Mouse (Mus musculus) G1E-ER4 (cell line): ENCODE data around the gene Zbtb41. TPM values are rescaled to one million over a fixed set of nuclear protein-coding genes. Genes with fewer than 3 reads are reported as not detected.

Experiments used
- GATA1 ChIP-seq: IDR thresholded peaks from one replicate; pipeline ENCODE4 v1.8.0; 2012; ENCODE audit warnings: low read length, inconsistent platforms
- polyA plus RNA-seq: library from polyadenylated mRNA; stranded (reverse); fragments of >175 nt; gene quantifications from 2 replicates; pipeline ENCODE4 v1.2.3, GENCODE M21; 2012

Zbtb41 gene
- polyA plus RNA-seq, 1 experiment, result 0.55 TPM

GRCm38 (mm10) chr1:139454340-139455225 lies 32.5 kb downstream of the Zbtb41 start, which contains the start of gene Aspm:
Gene Aspm (plus strand): TSS chr1:139454772.
- no peak for TF ChIP-seq GATA1

- TF ChIP-seq GATA1, result no peak
Observed at GRCm38 (mm10) chr1:139455226-139455869, 33.3 kb downstream of the Zbtb41 start.

GRCm38 (mm10) chr1:139460807-139461206 lies 38.7 kb downstream of the Zbtb41 start:
- TF ChIP-seq GATA1, result no peak

- no peak for TF ChIP-seq GATA1
Observed at GRCm38 (mm10) chr1:139465936-139466335, 43.8 kb downstream of the Zbtb41 start.

- TF ChIP-seq GATA1, result no peak
Observed at GRCm38 (mm10) chr1:139478898-139479297, 56.8 kb downstream of the Zbtb41 start.

GRCm38 (mm10) chr1:139480246-139480645 lies 58.2 kb downstream of the Zbtb41 start:
- no peak for TF ChIP-seq GATA1

- no peak for TF ChIP-seq GATA1
Observed at GRCm38 (mm10) chr1:139481146-139481545, 59.1 kb downstream of the Zbtb41 start.

- TF ChIP-seq GATA1, result no peak
Observed at GRCm38 (mm10) chr1:139494630-139495029, 72.5 kb downstream of the Zbtb41 start.

- TF ChIP-seq GATA1, result no peak
Observed at GRCm38 (mm10) chr1:139495408-139495807, 73.3 kb downstream of the Zbtb41 start.

- no peak for TF ChIP-seq GATA1
Observed at GRCm38 (mm10) chr1:139496212-139496611, 74.1 kb downstream of the Zbtb41 start.

GRCm38 (mm10) chr1:139499751-139500150 lies 77.7 kb downstream of the Zbtb41 start:
- no peak for TF ChIP-seq GATA1

- TF ChIP-seq GATA1, result no peak
Observed at GRCm38 (mm10) chr1:139501258-139501752, 79.2 kb downstream of the Zbtb41 start, which contains the start of gene F13b. Gene F13b (plus strand): TSS chr1:139501702.

Other genes with a start within 250 kb of the Zbtb41 start
- not detected in 2 replicates for gene Crb1, start 45.2 kb upstream of the Zbtb41 start, polyA plus RNA-seq
- 5.3 and 7.6 TPM in 2 replicates for gene Aspm, start 32.5 kb downstream of the Zbtb41 start, polyA plus RNA-seq
- not detected in 2 replicates for gene F13b, start 79.4 kb downstream of the Zbtb41 start, polyA plus RNA-seq
- not detected in 2 replicates for gene Cfhr1, start 138.0 kb downstream of the Zbtb41 start, polyA plus RNA-seq